Mouse (Mus musculus): ENCODE data around the gene Pou6f1. TPM values are rescaled to one million over a fixed set of nuclear protein-coding genes. Genes with fewer than 3 reads are reported as not detected.
A peak's percentile ranks its signal among the peaks of the same experiment; 100 is the strongest.
"Not testable (repeated sequence)": the region's sequence is repeated elsewhere in the genome, so short reads cannot be mapped to it uniquely, and the experiment has no call there.

Pou6f1 gene
- total RNA-seq, 2 experiments from 2014 or later: 13.1 to 16.4 TPM

DNA sequence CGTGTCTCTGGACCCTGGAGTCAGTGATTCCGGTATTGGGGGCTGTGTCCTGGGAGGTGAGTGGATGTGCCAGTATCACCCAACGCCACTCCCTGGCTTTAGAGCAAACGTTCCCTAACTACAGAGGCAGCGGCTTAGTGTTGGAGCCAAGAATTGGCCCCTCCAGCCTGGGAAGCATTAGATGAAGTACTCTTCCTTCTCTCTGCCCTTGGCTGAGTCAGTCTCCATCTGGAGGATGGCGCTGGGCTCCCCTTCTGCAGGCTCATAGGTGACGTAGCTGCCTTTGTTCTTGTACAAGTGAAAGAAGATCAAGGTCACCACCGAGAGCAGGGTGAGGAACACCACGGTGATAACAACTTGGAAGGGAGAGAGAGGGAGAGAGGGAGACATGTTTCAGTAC, 21.9 kb upstream of the Pou6f1 start:
- not testable (repeated sequence) for DNase-seq (ENCODE audit: low spot score in 2 of 2)

- DNase-seq (ENCODE audit: low spot score in 2 of 2): no peak
Measured at GRCm38 (mm10) chr15:100619200-100619599, 19.4 kb upstream of the Pou6f1 start.

DNA sequence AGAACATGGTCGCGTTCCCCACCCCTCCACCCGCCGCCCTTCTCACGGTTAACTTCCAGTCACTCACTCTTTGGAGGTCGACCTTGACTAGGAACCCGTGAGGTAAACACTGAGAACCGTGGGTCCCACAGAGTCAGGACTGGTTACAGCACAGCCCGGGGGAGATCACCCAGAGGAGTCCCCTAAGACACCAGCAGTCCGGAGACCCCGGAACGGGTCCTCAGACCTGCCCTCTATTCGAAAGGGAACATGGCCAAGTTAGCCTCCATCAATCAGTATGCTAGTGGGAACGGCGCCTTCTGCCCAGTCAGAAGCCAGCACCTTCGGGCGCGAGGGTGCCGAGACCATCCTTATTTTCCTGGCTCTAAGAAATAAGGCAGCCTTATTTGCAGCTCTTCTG, 16.4 kb upstream of the Pou6f1 start:
- DNase-seq (ENCODE audit: low spot score in 2 of 2): no peak

DNA sequence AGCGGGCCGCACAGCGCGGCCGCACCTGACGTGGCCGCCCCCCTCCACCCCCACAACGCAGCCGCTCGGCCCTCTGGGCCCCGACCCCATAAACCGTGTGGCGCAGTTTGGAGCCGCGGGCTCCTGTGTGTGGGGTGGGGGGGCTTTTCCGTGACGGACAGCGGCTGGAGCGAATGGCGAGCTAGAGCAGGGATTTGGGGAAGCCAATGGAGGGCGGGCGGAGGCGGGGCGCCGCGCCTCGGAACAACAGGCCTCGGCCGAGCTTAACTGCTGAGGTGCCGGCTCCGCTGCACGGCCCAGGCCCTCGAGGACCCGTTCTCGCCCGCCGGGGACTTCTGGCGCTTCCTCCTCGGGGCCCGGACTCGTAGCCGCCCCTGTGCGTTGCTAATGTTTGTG, 16.0 kb upstream of the Pou6f1 start:
- peak; percentile 85 to 86 for DNase-seq (ENCODE audit: low spot score in 2 of 2)

DNA sequence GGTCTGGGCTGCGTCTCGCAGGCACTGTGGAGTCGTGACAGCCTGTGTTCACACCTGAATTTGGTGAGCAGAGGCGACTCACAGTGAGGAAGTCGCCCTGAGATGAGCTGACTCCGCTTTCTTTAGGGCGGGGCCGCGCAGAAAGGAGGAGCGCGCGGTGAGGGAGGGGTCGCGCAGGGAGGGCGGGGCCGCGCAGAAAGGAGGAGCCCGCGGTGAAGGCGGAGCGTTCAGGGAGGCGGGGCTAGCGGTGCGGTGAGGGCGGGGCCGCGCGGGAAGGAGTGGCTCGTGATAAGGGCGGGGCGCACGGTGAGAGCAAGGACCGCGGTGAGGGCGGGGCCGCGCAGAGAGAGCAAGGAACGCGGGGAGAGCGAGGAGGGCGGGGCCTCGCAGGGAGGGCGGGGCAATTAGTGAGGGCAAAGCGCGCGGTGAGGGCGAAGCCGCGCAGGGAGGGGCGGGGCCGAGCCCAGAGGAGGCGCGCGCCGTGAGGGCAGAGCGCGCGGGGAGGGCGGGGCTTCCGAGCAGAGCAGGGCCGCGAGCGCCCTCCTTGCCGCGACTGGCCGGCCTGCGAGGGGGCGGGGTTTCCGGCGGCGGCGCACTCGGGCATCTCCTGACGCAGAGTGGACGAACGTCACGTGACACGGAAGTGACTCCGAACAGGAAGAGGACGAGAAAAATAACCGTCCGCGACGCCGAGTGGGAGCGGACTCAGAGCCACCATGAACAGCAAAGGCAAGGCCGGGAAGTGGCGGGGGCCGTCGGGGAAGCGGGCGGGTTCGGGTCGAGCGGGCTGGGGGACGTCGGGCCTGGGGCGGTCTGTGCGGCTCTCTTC, 15.4 kb upstream of the Pou6f1 start, which contains the start of gene Dazap2:
Dazap2 (plus strand) TSS at position 354 of the 829 bp plus-strand sequence.
- peak; percentile 98 to 99 for DNase-seq (ENCODE audit: low spot score in 2 of 2)

- DNase-seq (ENCODE audit: low spot score in 2 of 2): no peak
Measured at GRCm38 (mm10) chr15:100614218-100614995, 14.6 kb upstream of the Pou6f1 start.

DNA sequence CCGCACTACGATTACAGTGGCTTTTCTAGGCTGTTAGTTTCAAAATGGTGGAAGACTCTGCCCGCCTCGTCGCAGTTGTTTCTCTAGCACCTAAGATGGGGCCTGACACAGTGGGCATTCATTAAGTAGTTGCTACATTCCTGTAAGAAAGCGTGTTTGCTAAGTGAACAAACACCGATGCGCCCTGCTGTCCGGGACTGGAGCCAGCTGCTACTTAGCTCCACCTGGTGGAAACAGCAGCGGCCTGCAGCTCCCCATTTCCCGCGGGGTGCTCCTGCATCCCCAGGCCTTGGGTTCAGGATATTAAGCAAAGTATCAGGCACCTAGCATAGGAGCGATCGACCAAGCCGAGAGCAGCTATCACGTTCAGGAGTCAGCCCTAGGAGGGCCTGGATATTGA, 13.8 kb upstream of the Pou6f1 start:
- peak; percentile 73 to 79 for DNase-seq (ENCODE audit: low spot score in 2 of 2)

DNA sequence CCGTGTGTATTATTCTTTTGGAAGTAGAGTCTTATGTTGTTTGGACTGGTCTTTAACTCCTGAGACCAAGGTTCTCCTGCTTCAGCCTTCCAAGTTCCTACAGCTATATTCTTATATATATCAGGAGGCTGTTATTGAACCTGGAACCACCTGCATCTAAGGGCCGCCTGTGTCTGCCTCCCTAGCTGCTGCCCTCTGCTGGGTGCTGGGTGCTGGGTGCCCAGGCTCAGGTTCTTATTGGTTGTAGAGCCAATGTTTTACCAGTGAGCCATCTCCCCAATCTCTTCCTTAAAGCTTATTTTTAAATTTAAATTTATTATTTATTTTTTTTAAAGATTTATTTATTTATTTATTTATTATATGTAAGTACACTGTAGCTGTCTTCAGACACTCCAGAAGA, 12.6 kb upstream of the Pou6f1 start:
- DNase-seq (ENCODE audit: low spot score in 2 of 2): no peak

DNA sequence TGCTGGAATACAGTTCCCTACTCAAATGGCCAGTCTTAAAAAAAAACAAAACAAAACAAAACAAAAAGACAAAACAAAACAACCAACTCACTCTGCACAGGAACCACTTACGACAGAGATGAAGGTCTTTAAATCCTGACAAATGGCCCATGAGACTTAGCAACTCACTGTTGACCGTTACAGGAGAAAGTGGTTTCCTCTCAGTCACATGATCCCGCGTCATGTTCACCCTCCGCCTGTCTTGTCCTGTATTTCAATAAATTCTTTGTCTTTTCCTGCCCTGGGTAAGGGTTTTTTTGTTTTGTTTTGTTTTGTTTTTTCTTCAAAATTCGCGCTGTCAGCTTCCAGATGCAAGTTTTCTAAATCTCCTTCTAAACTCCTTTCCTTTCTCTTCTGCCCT, 12.2 kb upstream of the Pou6f1 start:
- no peak for DNase-seq (ENCODE audit: low spot score in 2 of 2)

GRCm38 (mm10) chr15:100606677-100607076, 6.9 kb upstream of the Pou6f1 start:
- not testable (repeated sequence) for DNase-seq (ENCODE audit: low spot score in 2 of 2)

GRCm38 (mm10) chr15:100601669-100602068, 1.9 kb upstream of the Pou6f1 start:
- no peak for DNase-seq (ENCODE audit: low spot score in 2 of 2)

DNA sequence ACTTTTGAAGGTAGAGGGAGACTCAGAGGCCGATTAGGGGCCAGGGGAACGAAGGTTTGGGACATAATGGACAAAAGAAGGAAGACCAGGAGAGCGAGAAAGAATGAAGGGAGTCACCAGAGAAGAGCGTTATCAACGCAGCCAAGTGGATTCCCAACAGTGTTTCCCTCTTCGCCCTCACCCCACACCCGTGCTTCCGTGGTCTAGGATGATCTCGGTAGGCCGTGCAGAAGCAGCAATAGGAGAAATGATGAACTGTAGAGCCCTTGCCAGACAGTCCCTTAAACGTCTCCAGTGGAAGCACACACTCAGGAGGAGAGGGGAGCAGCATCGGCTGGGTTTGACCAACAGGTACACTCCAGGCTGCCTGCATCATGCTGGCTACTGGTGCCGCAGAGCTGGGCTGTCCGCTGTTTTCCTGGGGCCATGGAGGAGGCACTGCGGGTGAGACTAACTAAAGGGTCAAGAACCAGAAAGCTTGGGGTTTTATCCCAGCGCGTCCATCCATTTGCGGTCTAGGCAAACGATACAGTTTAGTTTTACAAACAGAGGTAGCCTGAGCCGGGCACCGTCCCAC, 1.0 kb upstream of the Pou6f1 start:
- no peak for DNase-seq (ENCODE audit: low spot score in 2 of 2)

- peak; percentile 64 to 72 for DNase-seq (ENCODE audit: low spot score in 2 of 2)
Measured at GRCm38 (mm10) chr15:100600047-100600695, 387 bp upstream of the Pou6f1 start.

DNA sequence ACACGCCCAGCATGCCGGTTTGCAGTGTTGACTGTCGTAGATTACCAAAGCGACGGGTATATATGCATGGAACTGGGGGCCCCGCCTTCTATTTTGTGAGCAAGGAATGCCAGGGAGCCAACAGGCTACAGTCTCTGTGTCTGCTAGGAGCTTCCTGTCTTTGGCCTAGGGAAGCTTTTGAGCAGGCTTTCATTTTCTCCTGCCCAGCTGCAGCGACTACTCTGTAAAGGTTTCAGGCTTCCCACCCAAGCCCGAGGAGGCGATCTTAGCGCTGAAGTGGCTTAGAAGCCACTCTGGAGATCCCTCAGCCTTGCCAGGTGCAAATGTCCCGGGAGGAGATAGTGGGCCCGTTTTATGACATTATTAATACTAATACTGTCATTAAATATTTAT, 905 bp downstream of the Pou6f1 start:
- no peak for DNase-seq (ENCODE audit: low spot score in 2 of 2)

DNA sequence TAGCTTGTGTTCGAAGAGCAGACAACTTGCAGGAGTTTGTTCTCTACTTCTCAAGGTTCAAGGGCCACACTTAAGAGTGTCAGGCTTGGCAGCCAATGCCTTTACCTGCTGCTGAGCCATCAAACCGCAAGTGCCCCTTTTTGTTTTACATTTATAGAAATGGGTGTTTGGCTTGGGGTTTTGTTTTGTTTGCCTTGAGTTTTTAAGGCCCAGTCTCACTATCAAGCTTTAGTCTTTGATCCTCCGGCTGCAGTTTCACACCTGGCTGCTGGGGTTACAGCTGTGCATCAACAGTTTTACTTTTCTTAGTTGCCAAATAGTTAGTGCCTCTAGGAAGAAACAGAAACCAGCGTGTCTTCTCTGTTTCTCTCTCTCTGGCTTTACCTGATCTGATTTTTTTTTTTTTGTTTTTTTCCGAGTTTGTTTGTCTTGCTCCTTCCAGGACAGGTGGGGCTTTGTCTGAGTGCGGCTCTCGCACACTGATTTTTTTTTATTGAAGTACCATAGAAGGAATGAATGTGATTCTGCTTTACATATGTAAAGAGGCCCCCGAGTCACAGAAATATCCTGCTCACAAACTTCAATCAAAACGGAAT, 1.4 kb downstream of the Pou6f1 start:
- no peak for DNase-seq (ENCODE audit: low spot score in 2 of 2)

- no peak for DNase-seq (ENCODE audit: low spot score in 2 of 2)
Measured at GRCm38 (mm10) chr15:100592817-100593216, 7.0 kb downstream of the Pou6f1 start.

- no peak for DNase-seq (ENCODE audit: low spot score in 2 of 2)
Measured at GRCm38 (mm10) chr15:100590436-100590835, 9.3 kb downstream of the Pou6f1 start.

- DNase-seq (ENCODE audit: low spot score in 2 of 2): no peak
Measured at GRCm38 (mm10) chr15:100588297-100588696, 11.5 kb downstream of the Pou6f1 start.

DNA sequence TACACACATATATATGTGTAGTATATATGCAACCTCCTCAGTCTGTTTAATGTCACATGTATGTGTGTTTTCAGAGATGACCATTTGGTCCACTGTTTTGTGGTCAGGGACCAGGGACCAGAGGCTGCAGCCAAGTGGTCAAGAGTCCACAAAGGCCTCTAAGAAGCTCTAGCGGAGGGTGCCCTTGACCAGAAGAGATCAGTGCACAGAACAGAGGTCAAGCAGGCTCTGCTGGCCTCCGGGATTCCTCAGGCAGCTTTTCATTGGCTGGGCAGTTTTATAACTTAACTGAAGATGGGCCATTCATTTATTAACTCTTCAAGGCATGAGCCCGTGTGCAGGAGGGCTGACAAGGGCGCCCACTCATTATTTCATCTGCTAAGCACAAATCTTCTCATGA, 12.6 kb downstream of the Pou6f1 start:
- DNase-seq (ENCODE audit: low spot score in 2 of 2): no peak

DNA sequence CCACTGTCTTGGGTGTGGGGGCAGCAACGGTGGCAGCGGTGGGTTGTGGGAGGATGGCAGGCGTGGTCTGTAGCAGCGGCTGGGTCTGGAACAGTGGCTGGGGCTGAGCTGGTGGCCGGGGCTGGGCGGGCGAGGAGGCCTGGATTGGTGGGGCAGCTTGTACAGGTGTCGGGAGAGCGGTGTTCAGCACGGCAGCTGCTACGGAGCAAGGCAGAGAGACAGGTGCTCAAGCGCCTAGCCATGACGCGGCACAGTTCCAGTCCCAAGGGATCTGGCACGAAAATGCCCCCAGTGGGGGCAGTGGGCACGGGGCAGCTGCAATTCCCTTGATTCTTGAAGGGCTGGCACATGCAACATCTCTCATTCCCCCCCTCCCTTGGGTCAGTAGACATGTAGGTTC, 13.9 kb downstream of the Pou6f1 start:
- no peak for DNase-seq (ENCODE audit: low spot score in 2 of 2)

DNA sequence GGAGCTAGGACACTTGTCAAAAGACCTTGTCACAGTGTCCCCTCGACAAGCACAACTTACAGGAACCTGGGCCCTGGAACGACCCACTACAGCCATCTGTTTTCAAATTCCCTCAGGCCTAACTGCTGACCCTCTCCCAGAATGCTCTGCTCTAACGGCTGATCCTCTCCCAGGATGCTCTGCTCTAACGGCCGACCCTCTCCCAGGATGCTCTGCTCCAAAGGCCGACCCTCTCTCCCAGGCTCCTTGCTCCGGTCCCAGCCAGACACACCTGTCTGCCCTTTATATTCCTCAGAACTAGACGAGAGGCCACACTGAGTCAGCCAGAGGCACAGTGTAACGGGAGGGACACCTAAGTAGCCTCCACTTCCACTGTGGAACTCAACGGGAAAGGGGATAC, 19.7 kb downstream of the Pou6f1 start:
- DNase-seq (ENCODE audit: low spot score in 2 of 2): no peak

Measured in adrenal gland, adult 18-20 months (tissue).